Mouse (Mus musculus): ENCODE results near the gene Ecpas. TPM values are rescaled to one million over a fixed set of nuclear protein-coding genes. Genes with fewer than 3 reads are reported as not detected.

The Ecpas gene
- polyA plus RNA-seq, 1 experiment, result 25.8 TPM

GRCm38 (mm10) chr4:58749101-58749500 is 163.4 kb downstream of the Ecpas start:
- Histone ChIP-seq H3K27ac (ENCODE audit: insufficient read depth, low read depth, low read length) (no peak overlapping the region), H3K4me3 (ENCODE audit: low read depth, low read length) (no peak overlapping the region), H3K4me1 (ENCODE audit: control insufficient read depth, insufficient read depth, insufficient read length, low read length) (peaks cover 4% of the 10 kb centered on the region; the same call in 1 of the 2 replicates), H3K36me3 (ENCODE audit: control insufficient read depth, insufficient read depth, low read length) (no peaks in the 10 kb centered on the region), H3K27me3 (ENCODE audit: control insufficient read depth, insufficient read depth, low read length) (no peaks in the 10 kb centered on the region)
- WGBS, result 66% methylated on average over 10 of the region's 10 CpGs
- TF ChIP-seq CTCF (IDR thresholded peaks at IDR 0.05; ENCODE audit: extremely low read depth, insufficient read length, insufficient replicate concordance, low read depth, low read length) (no peak), POLR2A (IDR thresholded peaks at IDR 0.05; ENCODE audit: low read depth, low read length) (no peak)

Other genes starting within 250 kb of the Ecpas start
- gene Olfr267, start 125.0 kb downstream of the Ecpas start, polyA plus RNA-seq (2012; rRNA removed), result not detected in 2 replicates
- gene Zkscan16, start 30.9 kb upstream of the Ecpas start, polyA plus RNA-seq (2012; rRNA removed), result not detected in 2 replicates
- gene Ptgr1, start 74.4 kb upstream of the Ecpas start, polyA plus RNA-seq (2012; rRNA removed), result 9.9 and 11.2 TPM in 2 replicates
- 4.2 and 4.7 TPM in 2 replicates for gene Dnajc25, start 82.3 kb upstream of the Ecpas start, polyA plus RNA-seq (2012; rRNA removed)
- gene Gm20503, start 90.5 kb upstream of the Ecpas start, polyA plus RNA-seq (2012; rRNA removed), result 0.96 TPM in 1 of 2 replicates, not detected in the other
- 7.1 and 13.0 TPM in 2 replicates for gene Gng10, start 122.3 kb upstream of the Ecpas start, polyA plus RNA-seq (2012; rRNA removed)
- 0.04 TPM in 1 of 2 replicates, not detected in the other for gene AI481877, start 226.2 kb upstream of the Ecpas start, polyA plus RNA-seq (2012; rRNA removed)

Measured in small intestine, adult 2 months (tissue).